Mouse (Mus musculus) MEL (cell line): ENCODE measurements at regions not wholly inside any gene's neighbourhood (a gene's known extent, or its start where the extent isn't known, plus 50 kb on each side); places are given as distances from the start of the nearest gene placed in this dataset.

Source experiments
- DNase-seq: peaks from one replicate; pipeline ENCODE4 v3.0.0; 2011; ENCODE audit warnings: low read depth, low spot score
- H3K27ac ChIP-seq: 2 replicates; pipeline ENCODE4 v1.5.1; 2012; ENCODE audit warnings: low read depth, mild to moderate bottlenecking, control low read depth, low read length, moderate library complexity; ENCODE audit not compliant: control insufficient read depth
- H3K27me3 ChIP-seq, 2 experiments: fragments of 150-350 bp in 1 of 2; sonication (generic) in 1 of 2; 2 replicates each; pipeline ENCODE4 v1.6.1; 2012; ENCODE audit warnings: low read length in 2 of 2, mild to moderate bottlenecking in 2 of 2, improper control_type of control experiment in 1 of 2, moderate library complexity in 1 of 2; ENCODE audit not compliant: insufficient read depth in 2 of 2, control insufficient read depth in 1 of 2
- H3K36me3 ChIP-seq, 2 experiments: 2 replicates each; pipeline ENCODE4 v1.6.1; 2012 to 2014; ENCODE audit warnings: low read length in 2 of 2, improper control_type of control experiment in 1 of 2, inconsistent platforms in 1 of 2, mild to moderate bottlenecking in 1 of 2; ENCODE audit not compliant: insufficient read depth in 2 of 2, control insufficient read depth in 1 of 2
- H3K4me1 ChIP-seq, 2 experiments: fragments of 150-350 bp in 1 of 2; sonication (generic) in 1 of 2; 2 replicates each; pipeline ENCODE4 v1.6.1; 2012; ENCODE audit warnings: low read length in 2 of 2, improper control_type of control experiment in 1 of 2, mild to moderate bottlenecking in 1 of 2; ENCODE audit not compliant: insufficient read depth in 2 of 2, control insufficient read depth in 1 of 2
- H3K4me3 ChIP-seq, 2 experiments: fragments of 150-350 bp in 1 of 2; sonication (generic) in 1 of 2; 2 replicates each; pipeline ENCODE4 v1.5.1; 2012; ENCODE audit warnings: low read depth in 2 of 2, low read length in 2 of 2, mild to moderate bottlenecking in 2 of 2, moderate library complexity in 2 of 2, control low read depth in 1 of 2, improper control_type of control experiment in 1 of 2; ENCODE audit not compliant: control insufficient read depth in 1 of 2, insufficient read depth in 1 of 2
- H3K79me2 ChIP-seq: 2 replicates; pipeline ENCODE4 v1.6.1; 2012; ENCODE audit warnings: mild to moderate bottlenecking, low read length, moderate library complexity; ENCODE audit not compliant: control insufficient read depth, poor library complexity, insufficient read depth
- H3K9ac ChIP-seq: 2 replicates; pipeline ENCODE4 v1.6.1; 2012; ENCODE audit warnings: low read depth, mild to moderate bottlenecking, control low read depth, low read length, moderate library complexity; ENCODE audit not compliant: control insufficient read depth, poor library complexity, severe bottlenecking
- H3K9me3 ChIP-seq: fragments of 150-350 bp; sonication (generic); replicated peaks from 2 replicates; pipeline ENCODE4 v1.6.1; 2012; ENCODE audit warnings: mild to moderate bottlenecking, low read length, improper control_type of control experiment, moderate library complexity; ENCODE audit not compliant: insufficient read depth
- CHD1 ChIP-seq: IDR thresholded peaks from 2 replicates; pipeline ENCODE4 v1.6.1; 2012; ENCODE audit warnings: low read depth, mild to moderate bottlenecking, inconsistent platforms, low read length, improper control_type of control experiment
- CTCF ChIP-seq, 3 experiments: IDR thresholded peaks in 2 of 3; conservative IDR thresholded peaks in 1 of 3; 2 replicates each; pipeline ENCODE4 v1.5.1; 2011 to 2012; ENCODE audit warnings: low read length in 3 of 3, low read depth in 2 of 3, mild to moderate bottlenecking in 2 of 3, improper control_type of control experiment in 1 of 3, inconsistent platforms in 1 of 3, mixed read lengths in 1 of 3, moderate library complexity in 1 of 3; ENCODE audit not compliant: control insufficient read depth in 1 of 3, insufficient read depth in 1 of 3, poor library complexity in 1 of 3, severe bottlenecking in 1 of 3
- EP300 ChIP-seq, 2 experiments: IDR thresholded peaks; 2 replicates each; pipeline ENCODE4 v1.6.1; 2011; ENCODE audit warnings: improper control_type of control experiment in 2 of 2, low read length in 2 of 2, low read depth in 1 of 2, mild to moderate bottlenecking in 1 of 2
- ETS1 ChIP-seq: IDR thresholded peaks from 2 replicates; pipeline ENCODE4 v1.6.1; 2012; ENCODE audit warnings: low read depth, mild to moderate bottlenecking, inconsistent platforms, low read length, improper control_type of control experiment, moderate library complexity
- GABPA ChIP-seq: IDR thresholded peaks from 2 replicates; pipeline ENCODE4 v1.6.1; 2012; ENCODE audit warnings: low read depth, mild to moderate bottlenecking, inconsistent platforms, low read length, improper control_type of control experiment, moderate library complexity
- GATA1 ChIP-seq: IDR thresholded peaks from 2 replicates; pipeline ENCODE4 v1.6.1; 2011; ENCODE audit warnings: low read depth, low read length, improper control_type of control experiment
- JUND ChIP-seq: IDR thresholded peaks from 2 replicates; pipeline ENCODE4 v1.6.1; 2011; ENCODE audit warnings: low read depth, mild to moderate bottlenecking, improper control_type of control experiment, low read length
- MAFK ChIP-seq: IDR thresholded peaks from 2 replicates; pipeline ENCODE4 v1.6.1; 2011; ENCODE audit warnings: low read depth, mild to moderate bottlenecking, low read length, improper control_type of control experiment, borderline replicate concordance
- MAX ChIP-seq: IDR thresholded peaks from 2 replicates; pipeline ENCODE4 v1.6.1; 2011; ENCODE audit warnings: low read length, improper control_type of control experiment
- MYB ChIP-seq: IDR thresholded peaks from 2 replicates; pipeline ENCODE4 v1.6.1; 2011; ENCODE audit warnings: mild to moderate bottlenecking, low read depth, low read length, improper control_type of control experiment
- MYC ChIP-seq: IDR thresholded peaks from 2 replicates; pipeline ENCODE4 v1.6.1; 2011; ENCODE audit warnings: low read depth, mild to moderate bottlenecking, low read length, improper control_type of control experiment, moderate library complexity
- NELFE ChIP-seq: IDR thresholded peaks from 2 replicates; pipeline ENCODE4 v1.6.1; 2011; ENCODE audit warnings: low read depth, low read length, improper control_type of control experiment
- POLR2AphosphoS5 ChIP-seq: IDR thresholded peaks from 2 replicates; pipeline ENCODE4 v1.6.1; 2012; ENCODE audit warnings: low read depth, borderline replicate concordance, mild to moderate bottlenecking, inconsistent platforms, low read length, moderate library complexity, mixed read lengths
- RAD21 ChIP-seq: IDR thresholded peaks from 2 replicates; pipeline ENCODE4 v1.6.1; 2011; ENCODE audit warnings: mild to moderate bottlenecking, low read depth, low read length, improper control_type of control experiment
- RCOR1 ChIP-seq: IDR thresholded peaks from 2 replicates; pipeline ENCODE4 v1.6.1; 2012; ENCODE audit warnings: low read depth, mild to moderate bottlenecking, inconsistent platforms, low read length, improper control_type of control experiment
- SIN3A ChIP-seq: IDR thresholded peaks from 2 replicates; pipeline ENCODE4 v1.6.1; 2012; ENCODE audit warnings: low read length, improper control_type of control experiment, inconsistent platforms
- TBP ChIP-seq: IDR thresholded peaks from 2 replicates; pipeline ENCODE4 v1.8.0; 2011; ENCODE audit warnings: low read depth, low read length, improper control_type of control experiment
- UBTF ChIP-seq: IDR thresholded peaks from 2 replicates; pipeline ENCODE4 v1.6.1; 2012; ENCODE audit warnings: low read depth, mild to moderate bottlenecking, inconsistent platforms, low read length, improper control_type of control experiment, moderate library complexity, borderline replicate concordance; ENCODE audit not compliant: insufficient read depth
- USF1 ChIP-seq: IDR thresholded peaks from 2 replicates; pipeline ENCODE4 v1.6.1; 2014; ENCODE audit warnings: low read depth, mild to moderate bottlenecking, inconsistent platforms, low read length, improper control_type of control experiment, moderate library complexity
- ZKSCAN1 ChIP-seq: IDR thresholded peaks from 2 replicates; pipeline ENCODE4 v1.6.1; 2012; ENCODE audit warnings: low read depth, mild to moderate bottlenecking, inconsistent platforms, low read length, improper control_type of control experiment, moderate library complexity
- ZNF384 ChIP-seq: IDR thresholded peaks from 2 replicates; pipeline ENCODE4 v1.6.1; 2012; ENCODE audit warnings: low read depth, mild to moderate bottlenecking, inconsistent platforms, low read length, improper control_type of control experiment

- Histone ChIP-seq H3K9me3 (no peaks in the 10 kb centered on the region), H3K4me1 (no peaks in the 10 kb centered on the region), H3K36me3 (no peaks in the 10 kb centered on the region), H3K27ac (no peak overlapping the region), H3K9ac (no peak overlapping the region), H3K4me3 (no peak overlapping the region), H3K27me3 (no peaks in the 10 kb centered on the region), H3K79me2 (no peaks in the 10 kb centered on the region)
- no peak for DNase-seq
- TF ChIP-seq ZNF384 (no peak), POLR2AphosphoS5 (no peak), CHD1 (no peak), MAFK (no peak), ETS1 (no peak), JUND (no peak), TBP (no peak), GATA1 (no peak), ZKSCAN1 (no peak)
These were observed 107.3 kb downstream of the Adcyap1 start for GRCm38 (mm10) chr17:93306121-93306520.

GRCm38 (mm10) chr17:93312139-93312538, 113.3 kb downstream of the Adcyap1 start:
- H3K27me3 ChIP-seq = no peaks in the 10 kb centered on the region
- no peaks in the 10 kb centered on the region for H3K4me1 ChIP-seq
- no peak for DNase-seq
- H3K36me3 ChIP-seq = no peaks in the 10 kb centered on the region
- H3K4me3 ChIP-seq = no peak overlapping the region
- TF ChIP-seq SIN3A = no peak
- no peak for TF ChIP-seq GATA1
- TF ChIP-seq NELFE = no peak
- no peak for TF ChIP-seq RAD21
- no peak for TF ChIP-seq USF1
- TF ChIP-seq MYB = no peak
- TF ChIP-seq ZNF384 = no peak
- no peak for TF ChIP-seq UBTF
- TF ChIP-seq MYC = no peak
- TF ChIP-seq JUND = no peak
- no peak for TF ChIP-seq EP300 (IDR thresholded peaks at IDR 0.05; ENCODE audit: low read depth in 1 of 2, low read length in 2 of 2)
- TF ChIP-seq GABPA = no peak
- no peak for TF ChIP-seq MAX
- TF ChIP-seq CTCF (IDR thresholded peaks at IDR 0.05 in 2 of 3, conservative IDR thresholded peaks at IDR 0.05 in 1 of 3; ENCODE audit: control insufficient read depth in 1 of 3, insufficient read depth in 1 of 3, low read depth in 2 of 3, low read length in 3 of 3, poor library complexity in 1 of 3, severe bottlenecking in 1 of 3) = no peak
- TF ChIP-seq RCOR1 = no peak
- no peak for TF ChIP-seq POLR2AphosphoS5
- TF ChIP-seq ETS1 = no peak
- H3K9ac ChIP-seq = no peak overlapping the region
- no peaks in the 10 kb centered on the region for H3K9me3 ChIP-seq
- H3K27ac ChIP-seq = no peak overlapping the region
- H3K79me2 ChIP-seq = no peaks in the 10 kb centered on the region
